Mouse (Mus musculus): ENCODE measurements around the gene Gm49368.

Gm49368 gene

GRCm38 (mm10) chr7:128057860-128058259, 4.6 kb upstream of the Gm49368 start:
- no peak for DNase-seq

- DNase-seq: no peak
These were observed 3.9 kb upstream of the Gm49368 start for GRCm38 (mm10) chr7:128058576-128058975.

DNA sequence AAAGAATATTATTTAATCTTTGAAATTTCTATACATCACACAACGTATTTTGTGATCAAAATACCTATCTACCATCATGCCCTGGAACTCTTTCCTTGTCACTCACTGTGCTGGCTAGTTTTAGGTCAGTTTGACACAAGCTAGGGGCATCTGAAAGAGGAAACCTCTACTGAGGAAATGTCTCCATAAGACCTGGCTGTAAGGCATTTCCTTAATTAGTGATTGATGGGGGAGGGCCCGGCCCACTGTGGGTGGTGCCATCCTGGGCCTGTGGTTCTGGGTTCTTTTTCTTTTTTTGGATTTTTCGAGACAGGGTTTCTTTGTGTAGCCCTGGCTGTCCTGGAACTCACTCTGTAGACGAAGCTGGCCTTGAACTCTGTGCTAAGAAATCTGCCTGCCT, 3.4 kb upstream of the Gm49368 start:
- no peak for DNase-seq

DNA sequence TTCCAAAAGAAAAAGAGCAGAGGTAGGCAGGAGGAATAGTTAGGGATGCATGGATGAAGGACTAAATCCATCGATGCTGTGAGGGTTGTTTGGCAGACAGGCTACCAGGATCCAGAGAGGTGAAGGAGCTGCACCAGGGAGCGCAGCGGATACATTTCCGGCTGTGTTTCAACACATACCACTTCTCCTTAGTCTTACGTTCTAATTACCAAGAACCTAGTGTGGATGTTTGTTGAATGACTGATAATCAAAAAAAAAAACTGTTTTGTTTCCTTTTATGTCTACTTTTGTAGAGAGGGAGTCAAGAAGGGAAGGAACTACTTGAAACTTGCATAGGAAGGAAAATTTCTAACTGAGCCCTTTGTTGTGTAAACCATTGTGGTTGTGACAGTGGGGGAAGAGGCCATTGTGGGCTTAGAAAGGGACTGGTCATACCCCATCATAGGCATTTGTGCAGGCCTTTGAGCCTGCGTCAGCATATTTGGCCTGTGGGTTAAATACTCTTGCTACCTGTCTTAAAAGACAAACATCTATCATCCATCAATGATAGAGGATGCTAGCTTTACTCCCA, 813 bp downstream of the Gm49368 start:
- no peak for DNase-seq

DNA sequence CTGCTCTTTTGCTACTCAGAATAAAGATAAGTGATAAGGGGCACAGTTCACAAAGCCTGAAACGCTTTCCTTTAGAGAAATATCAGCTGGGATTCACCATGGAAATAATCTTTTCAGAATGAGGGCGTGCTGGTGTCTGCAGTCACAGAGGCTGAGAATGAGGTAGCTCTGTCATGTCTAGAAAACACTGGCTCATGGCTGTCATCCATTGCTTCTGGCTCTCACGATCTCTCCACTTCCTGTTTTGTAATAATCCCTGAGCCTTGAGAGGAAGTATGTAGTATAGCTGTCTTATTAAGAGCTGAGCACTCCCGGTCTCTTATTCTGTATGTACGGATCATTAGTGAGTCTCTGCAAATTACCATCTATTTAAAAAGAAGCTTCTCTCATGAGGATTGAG, 3.1 kb downstream of the Gm49368 start:
- no peak for DNase-seq

DNA sequence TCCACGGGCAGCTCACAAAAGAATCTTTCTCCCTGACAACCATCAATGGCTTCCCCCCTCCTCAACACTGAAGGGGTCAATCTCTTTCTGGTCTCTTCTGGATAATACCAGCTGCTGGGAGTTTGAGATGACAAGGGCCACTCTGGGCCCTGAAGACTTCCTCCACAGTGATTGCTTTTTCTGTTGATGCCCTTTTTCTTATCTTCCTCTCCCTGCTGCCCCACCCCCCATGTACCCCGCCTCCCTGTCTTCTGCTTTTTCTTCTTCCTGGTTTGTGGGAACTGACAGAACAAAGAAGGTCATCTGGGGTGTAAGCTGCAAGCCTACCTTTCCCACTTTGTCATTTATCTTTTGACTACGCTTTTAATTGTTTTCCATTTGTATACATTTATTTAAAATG, 5.4 kb downstream of the Gm49368 start:
- peak in 1 of 2 experiments; percentile 10 for DNase-seq

DNA sequence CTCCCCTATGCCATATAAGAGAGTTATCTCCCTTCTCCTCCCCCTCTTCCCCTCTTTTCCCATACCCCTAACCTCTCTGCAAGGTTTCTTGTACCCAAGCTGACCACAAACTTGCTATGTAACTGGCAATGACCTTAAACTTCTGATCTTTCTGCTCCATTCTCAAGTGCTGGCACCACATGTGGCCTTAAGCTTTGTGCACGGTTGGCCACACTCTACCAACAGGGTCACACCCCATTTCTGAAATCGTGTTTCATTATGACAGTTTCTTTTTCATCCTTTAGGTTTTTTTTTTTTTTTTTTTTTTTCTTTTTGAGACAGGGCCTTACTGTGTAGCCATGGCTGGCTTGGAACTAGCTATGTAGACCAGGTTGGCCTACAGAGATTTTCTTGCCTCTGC, 7.4 kb downstream of the Gm49368 start:
- DNase-seq: no peak

DNA sequence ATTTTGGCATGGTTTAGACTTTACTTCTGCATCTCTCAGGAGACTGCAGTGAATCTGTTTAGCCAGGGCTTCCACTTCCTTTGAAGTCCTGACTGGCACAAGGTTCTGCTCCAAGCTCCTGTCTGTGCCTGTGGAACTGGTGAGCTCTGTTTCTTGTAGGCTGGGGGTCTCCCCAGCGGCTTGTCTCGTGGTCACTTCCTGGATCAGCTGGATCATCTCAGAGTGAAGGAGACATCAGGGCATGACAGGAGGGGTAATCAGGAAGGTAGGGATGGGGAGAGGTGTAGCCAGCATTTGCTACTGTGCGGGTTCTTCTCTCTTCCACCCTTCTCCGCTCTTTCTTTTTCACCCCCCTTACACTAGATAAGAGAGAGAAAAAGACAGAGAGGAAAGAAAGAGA, 9.3 kb downstream of the Gm49368 start:
- DNase-seq: no peak

- DNase-seq: no peak
These were observed 17.5 kb downstream of the Gm49368 start for GRCm38 (mm10) chr7:128080012-128080411.

GRCm38 (mm10) chr7:128089141-128089540, 26.7 kb downstream of the Gm49368 start:
- no peak for DNase-seq

GRCm38 (mm10) chr7:128098135-128098534, 35.7 kb downstream of the Gm49368 start:
- no peak for DNase-seq

DNA sequence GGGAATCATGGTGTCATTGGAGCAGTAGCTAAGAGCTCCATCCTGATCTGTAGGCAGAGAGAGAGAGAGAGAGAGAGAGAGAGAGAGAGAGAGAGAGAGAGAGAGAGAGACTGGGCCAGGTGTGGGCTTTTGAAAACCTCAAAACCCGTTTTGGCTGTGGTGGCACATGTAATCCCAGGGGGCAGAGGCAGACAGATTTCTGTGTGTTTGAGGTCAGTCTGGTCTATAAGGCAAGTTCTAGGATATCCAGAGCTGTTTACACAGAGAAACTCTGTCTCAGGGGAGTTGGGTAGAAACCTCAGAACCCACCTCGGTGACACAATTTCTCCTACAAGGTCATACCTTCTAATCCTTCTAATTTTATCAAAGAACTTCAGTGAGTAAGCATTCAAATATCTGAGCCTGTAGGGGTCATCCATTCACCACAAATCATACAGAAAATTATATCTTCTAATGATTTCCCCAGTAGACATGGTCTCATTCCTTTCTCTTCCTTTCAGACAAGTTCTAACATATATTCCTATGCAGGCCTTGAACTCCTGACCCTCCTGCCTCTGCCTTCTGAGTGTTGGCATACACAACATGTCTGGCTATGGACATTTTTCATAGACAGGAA, 38.4 kb downstream of the Gm49368 start:
- no peak for DNase-seq

DNA sequence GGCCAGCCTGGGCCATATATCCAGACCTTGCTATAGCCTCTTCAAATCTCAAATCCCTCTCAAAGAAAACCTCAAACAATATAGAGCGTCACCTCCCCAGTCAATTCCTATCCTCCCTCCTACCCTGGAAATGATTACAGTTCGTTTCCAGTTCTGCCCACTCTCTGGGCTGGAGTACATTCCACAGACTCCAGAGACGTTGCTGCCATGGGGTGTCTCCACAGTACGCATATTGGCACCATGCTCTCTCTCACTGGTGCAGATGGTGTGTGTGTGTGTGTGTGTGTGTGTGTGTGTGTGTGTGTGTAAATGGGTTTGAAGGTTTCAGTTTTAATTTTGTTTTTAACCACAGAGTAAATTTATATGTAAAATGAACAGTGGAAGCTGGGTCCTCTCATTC, 42.8 kb downstream of the Gm49368 start:
- DNase-seq: peak; percentile 15 to 19

- no peak for DNase-seq
These were observed 45.0 kb downstream of the Gm49368 start for GRCm38 (mm10) chr7:128107462-128107861.

DNA sequence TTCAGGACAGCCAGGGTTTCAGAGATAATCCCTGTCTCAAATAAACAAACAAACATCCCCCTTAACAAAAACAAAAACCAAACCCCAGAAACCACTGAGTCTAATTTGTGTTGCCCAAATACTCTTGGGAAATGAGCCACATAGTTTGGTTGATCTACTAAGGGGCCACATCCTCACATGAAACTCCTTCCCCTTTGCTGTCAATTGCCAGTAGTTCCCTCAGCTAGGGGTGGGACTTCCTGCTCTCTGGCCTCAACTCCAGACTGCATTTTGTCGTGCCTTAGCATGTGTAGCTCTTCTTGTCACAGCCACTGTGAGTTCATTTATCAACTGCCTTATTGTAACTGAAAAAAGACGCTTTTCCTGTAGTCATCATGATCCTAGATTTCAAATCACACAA, 47.8 kb downstream of the Gm49368 start:
- no peak for DNase-seq

- DNase-seq: no peak
These were observed 49.6 kb downstream of the Gm49368 start for GRCm38 (mm10) chr7:128112131-128112530.

- DNase-seq: no peak
These were observed 52.1 kb downstream of the Gm49368 start for GRCm38 (mm10) chr7:128114371-128115105.

GRCm38 (mm10) chr7:128115211-128115958, 52.9 kb downstream of the Gm49368 start:
- DNase-seq: no peak

GRCm38 (mm10) chr7:128116396-128116795, 53.9 kb downstream of the Gm49368 start:
- no peak for DNase-seq

GRCm38 (mm10) chr7:128119726-128120490, 57.4 kb downstream of the Gm49368 start:
- no peak for DNase-seq

- DNase-seq: no peak
These were observed 66.5 kb downstream of the Gm49368 start, which contains the start of gene Itgax for GRCm38 (mm10) chr7:128128741-128129720. Gene Itgax (plus strand): TSS chr7:128129547.

All from cerebellum, postnatal 10 days (tissue).